Mouse (Mus musculus) bone marrow macrophage, adult 2 months (primary cell): ENCODE data around the gene Ndufb5.

Experiments used
- CTCF ChIP-seq: IDR thresholded peaks from 2 replicates; pipeline ENCODE4 v1.5.1; 2012; ENCODE audit warnings: low read depth, mild to moderate bottlenecking, low read length, moderate library complexity
- POLR2A ChIP-seq: IDR thresholded peaks from 2 replicates; pipeline ENCODE4 v1.6.1; 2012; ENCODE audit warnings: mild to moderate bottlenecking, low read depth, low read length, borderline replicate concordance

- TF ChIP-seq CTCF (no peak), POLR2A (peak; percentile 14; the same call in 1 of the 2 replicates)
Observed at GRCm38 (mm10) chr3:32736244-32737171, at the start of gene Ndufb5.
